Mouse (Mus musculus) midbrain, embryonic 11.5 days (tissue): ENCODE measurements around the gene Lce1j. TPM values are rescaled to one million over a fixed set of nuclear protein-coding genes. Genes with fewer than 3 reads are reported as not detected.
"Not testable (repeated sequence)": the region's sequence is repeated elsewhere in the genome, so short reads cannot be mapped to it uniquely, and the experiment has no call there.

Source experiments
- ATAC-seq: fragments of 200-750 bp; cut with Nextera tagmentation; 2 replicates; pipeline ENCODE4 v1.8.0; 2017; ENCODE audit warnings: moderate TSS enrichment, moderate library complexity; ENCODE audit not compliant: low FRiP score
- DNase-seq: peaks from one replicate; pipeline ENCODE4 v3.0.0; 2015; ENCODE audit warnings: low spot score; ENCODE audit errors: missing footprints
- H3K27ac ChIP-seq: fragments of 300-500 bp; sonication (generic); 2 replicates; pipeline ENCODE4 v1.5.1; 2014; ENCODE audit warnings: low read depth, low read length
- H3K27me3 ChIP-seq: fragments of 300-500 bp; sonication (generic); 2 replicates; pipeline ENCODE4 v1.6.1; 2014; ENCODE audit warnings: mild to moderate bottlenecking, low read length, moderate library complexity, mixed read lengths; ENCODE audit not compliant: control insufficient read depth, insufficient read depth
- H3K36me3 ChIP-seq: fragments of 300-500 bp; sonication (generic); 2 replicates; pipeline ENCODE4 v1.6.1; 2014; ENCODE audit warnings: mild to moderate bottlenecking, low read length, moderate library complexity, mixed read lengths; ENCODE audit not compliant: control insufficient read depth, insufficient read depth
- H3K4me1 ChIP-seq: fragments of 300-500 bp; sonication (generic); 2 replicates; pipeline ENCODE4 v1.6.1; 2014; ENCODE audit warnings: low read length; ENCODE audit not compliant: control insufficient read depth, insufficient read depth
- H3K4me2 ChIP-seq: fragments of 300-500 bp; sonication (generic); 2 replicates; pipeline ENCODE4 v1.6.1; 2014; ENCODE audit warnings: mild to moderate bottlenecking, moderate library complexity
- H3K4me3 ChIP-seq: fragments of 300-500 bp; sonication (generic); 2 replicates; pipeline ENCODE4 v1.5.1; 2014; ENCODE audit warnings: low read depth, low read length
- H3K9ac ChIP-seq: fragments of 300-500 bp; sonication (generic); 2 replicates; pipeline ENCODE4 v1.6.1; 2014; ENCODE audit warnings: low read length
- H3K9me3 ChIP-seq: fragments of 300-500 bp; sonication (generic); 2 replicates; pipeline ENCODE4 v1.6.1; 2016; ENCODE audit warnings: low read length; ENCODE audit not compliant: control insufficient read depth
- WGBS: fragments of 180-500 bp; shearing (Covaris S2); extraction: QIAGEN DNeasy Blood & Tissue Kit; methylation state at CpG from one replicate; pipeline ENCODE4 v1.1.7; 2014; 5-methylcytosine and 5-hydroxymethylcytosine counted together
- polyA plus RNA-seq: library from polyadenylated mRNA; unstranded; fragments of >200 nt; fragmentation: Nextera tagmentation; extraction: Ambion mirVana; gene quantifications from 2 replicates; pipeline ENCODE4 v1.2.1, GENCODE M21; 2014

The Lce1j gene
- polyA plus RNA-seq = not detected in 2 replicates

GRCm38 (mm10) chr3:92790414-92790813, at the start of gene Lce1j:
Gene Lce1j (minus strand): TSS chr3:92790514.
- Histone ChIP-seq H3K27ac (no peak within 1 kb of the TSS), H3K4me3 (no peak within 1 kb of the TSS), H3K27me3 (no peaks in the 10 kb centered on the region), H3K4me1 (no peaks in the 10 kb centered on the region), H3K4me2 (no peak within 1 kb of the TSS), H3K9ac (no peak within 1 kb of the TSS), H3K36me3 (no peaks in the 10 kb centered on the region), H3K9me3 (no peaks in the 10 kb centered on the region)
- WGBS = 100% methylated on average over 1 of the region's 1 CpGs
- no peak for ATAC-seq
- DNase-seq = no peak

GRCm38 (mm10) chr3:92827108-92827507, 36.8 kb upstream of the Lce1j start, which contains the start of gene Kprp:
Gene Kprp (minus strand): TSS chr3:92827247.
- no peak within 1 kb of the TSS for H3K9ac ChIP-seq
- no peaks in the 10 kb centered on the region for H3K36me3 ChIP-seq
- no peak within 1 kb of the TSS for H3K4me2 ChIP-seq
- WGBS = 50% methylated on average over 1 of the region's 1 CpGs
- no peaks in the 10 kb centered on the region for H3K27me3 ChIP-seq
- H3K4me3 ChIP-seq = no peak within 1 kb of the TSS
- H3K27ac ChIP-seq = no peak within 1 kb of the TSS
- DNase-seq (no peak), ATAC-seq (no peak)
- H3K9me3 ChIP-seq = no peaks in the 10 kb centered on the region
- no peaks in the 10 kb centered on the region for H3K4me1 ChIP-seq

GRCm38 (mm10) chr3:92825808-92826207, 35.5 kb upstream of the Lce1j start:
- Histone ChIP-seq H3K27ac (no peak overlapping the region), H3K27me3 (no peaks in the 10 kb centered on the region), H3K36me3 (no peaks in the 10 kb centered on the region), H3K9me3 (no peaks in the 10 kb centered on the region), H3K4me3 (no peak overlapping the region), H3K4me2 (no peak overlapping the region), H3K9ac (no peak overlapping the region), H3K4me1 (no peaks in the 10 kb centered on the region)
- no peak for ATAC-seq
- DNase-seq = no peak
- WGBS = 42% methylated on average over 1 of the region's 1 CpGs

GRCm38 (mm10) chr3:92816036-92816435, 25.7 kb upstream of the Lce1j start:
- not testable (repeated sequence) for DNase-seq, H3K9me3 ChIP-seq, H3K27me3 ChIP-seq, H3K9ac ChIP-seq, H3K36me3 ChIP-seq, H3K4me1 ChIP-seq, H3K27ac ChIP-seq, H3K4me3 ChIP-seq, ATAC-seq, H3K4me2 ChIP-seq
- WGBS = 87% methylated on average over 2 of the region's 2 CpGs

- Histone ChIP-seq H3K4me2 (no peak overlapping the region), H3K4me3 (no peak overlapping the region), H3K9me3 (no peaks in the 10 kb centered on the region), H3K4me1 (no peaks in the 10 kb centered on the region), H3K27ac (no peak overlapping the region), H3K27me3 (no peaks in the 10 kb centered on the region), H3K9ac (no peak overlapping the region), H3K36me3 (no peaks in the 10 kb centered on the region)
- ATAC-seq = no peak
- no peak for DNase-seq
- 89% methylated on average over 3 of the region's 3 CpGs for WGBS
These were observed 25.3 kb upstream of the Lce1j start for GRCm38 (mm10) chr3:92815581-92815980.

GRCm38 (mm10) chr3:92807791-92808190, 17.5 kb upstream of the Lce1j start, which contains the start of gene Lce1k:
Gene Lce1k (minus strand): TSS chr3:92807891.
- H3K36me3 ChIP-seq = no peaks in the 10 kb centered on the region
- no peaks in the 10 kb centered on the region for H3K9me3 ChIP-seq
- ATAC-seq = no peak
- H3K9ac ChIP-seq = no peak within 1 kb of the TSS
- no peak within 1 kb of the TSS for H3K4me2 ChIP-seq
- no peak within 1 kb of the TSS for H3K4me3 ChIP-seq
- no peaks in the 10 kb centered on the region for H3K27me3 ChIP-seq
- no peak for DNase-seq
- H3K4me1 ChIP-seq = no peaks in the 10 kb centered on the region
- no peak within 1 kb of the TSS for H3K27ac ChIP-seq

- no peak within 1 kb of the TSS for H3K27ac ChIP-seq
- WGBS = 79% methylated on average over 1 of the region's 1 CpGs
- H3K9ac ChIP-seq = no peak within 1 kb of the TSS
- H3K4me2 ChIP-seq = no peak within 1 kb of the TSS
- H3K4me3 ChIP-seq = no peak within 1 kb of the TSS
- H3K27me3 ChIP-seq = no peaks in the 10 kb centered on the region
- H3K36me3 ChIP-seq = no peaks in the 10 kb centered on the region
- ATAC-seq = no peak
- no peaks in the 10 kb centered on the region for H3K4me1 ChIP-seq
- DNase-seq = no peak
- no peaks in the 10 kb centered on the region for H3K9me3 ChIP-seq
These were observed 11.5 kb downstream of the Lce1j start, which contains the start of gene Lce1i for GRCm38 (mm10) chr3:92778799-92779198. Gene Lce1i (minus strand): TSS chr3:92778899.

GRCm38 (mm10) chr3:92771573-92771972, 18.7 kb downstream of the Lce1j start:
- Histone ChIP-seq H3K4me2 (no peak overlapping the region), H3K27ac (no peak overlapping the region), H3K4me3 (no peak overlapping the region), H3K4me1 (no peaks in the 10 kb centered on the region), H3K9me3 (no peaks in the 10 kb centered on the region), H3K27me3 (no peaks in the 10 kb centered on the region), H3K9ac (no peak overlapping the region), H3K36me3 (no peaks in the 10 kb centered on the region)
- 21% methylated on average over 3 of the region's 3 CpGs for WGBS
- ATAC-seq (no peak), DNase-seq (no peak)

GRCm38 (mm10) chr3:92764965-92765364, 25.3 kb downstream of the Lce1j start, which contains the start of gene Lce1h:
Gene Lce1h (minus strand): TSS chr3:92765065.
- Histone ChIP-seq H3K4me3 (no peak within 1 kb of the TSS), H3K4me1 (no peaks in the 10 kb centered on the region), H3K36me3 (no peaks in the 10 kb centered on the region), H3K9me3 (no peaks in the 10 kb centered on the region), H3K4me2 (no peak within 1 kb of the TSS), H3K27ac (no peak within 1 kb of the TSS), H3K27me3 (no peaks in the 10 kb centered on the region), H3K9ac (no peak within 1 kb of the TSS)
- ATAC-seq (no peak), DNase-seq (no peak)
- WGBS = 96% methylated on average over 1 of the region's 1 CpGs
